Mouse (Mus musculus) adrenal gland, postnatal 25 days (tissue): Measurements from ENCODE around the gene Cdk9. TPM values are rescaled to one million over a fixed set of nuclear protein-coding genes. Genes with fewer than 3 reads are reported as not detected.
A peak's percentile ranks its signal among the peaks of the same experiment; 100 is the strongest.

Experiments used
- DNase-seq: peaks from one replicate; pipeline ENCODE4 v3.0.0; 2021; ENCODE audit warnings: mixed read lengths
- microRNA-seq, 2 experiments: library from miRNA; unstranded; fragments of <30 nt; microRNA quantifications; one replicate each; pipeline ENCODE4 v1.2.0; 2021
- total RNA-seq: library from RNA; stranded (reverse); gene quantifications from 2 replicates; pipeline ENCODE4 v1.2.3, GENCODE M21; 2021

The Cdk9 gene
- total RNA-seq, 1 experiment from 2014 or later, result 96.8 TPM

GRCm38 (mm10) chr2:32673176-32673917 lies 39.5 kb downstream of the Cdk9 start:
- no peak for DNase-seq

GRCm38 (mm10) chr2:32671907-32672595 lies 40.8 kb downstream of the Cdk9 start:
- no peak for DNase-seq

GRCm38 (mm10) chr2:32671147-32671546 lies 41.7 kb downstream of the Cdk9 start:
- no peak for DNase-seq

- DNase-seq, result no peak
Observed at GRCm38 (mm10) chr2:32669876-32670275, 43.0 kb downstream of the Cdk9 start.

- no peak for DNase-seq
Observed at GRCm38 (mm10) chr2:32668176-32668575, 44.7 kb downstream of the Cdk9 start.

GRCm38 (mm10) chr2:32667775-32668174 lies 45.1 kb downstream of the Cdk9 start:
- DNase-seq, result no peak

- no peak for DNase-seq
Observed at GRCm38 (mm10) chr2:32665853-32666252, 47.0 kb downstream of the Cdk9 start.

GRCm38 (mm10) chr2:32665345-32665744 lies 47.5 kb downstream of the Cdk9 start:
- no peak for DNase-seq

GRCm38 (mm10) chr2:32662291-32662690 lies 50.6 kb downstream of the Cdk9 start:
- no peak for DNase-seq

GRCm38 (mm10) chr2:32661509-32662107 lies 51.3 kb downstream of the Cdk9 start:
- peak; percentile 40 for DNase-seq

- no peak for DNase-seq
Observed at GRCm38 (mm10) chr2:32658873-32659272, 54.0 kb downstream of the Cdk9 start.

- DNase-seq, result peak; percentile 47
Observed at GRCm38 (mm10) chr2:32655826-32656225, 57.0 kb downstream of the Cdk9 start.

Small RNA genes within 50 kb of the gene (microRNA-seq; reads per million reads assigned to microRNA genes)
- gene Gm47291 (0 reads per million in 2 experiments), gene Mir2861 (0 to 0.36 reads per million in 2 experiments), gene Mir3960 (0 reads per million in 2 experiments), gene Mir8093 (0 reads per million in 2 experiments)

Other genes with a start within 250 kb of the Cdk9 start
- gene Fam102a, start 177.7 kb downstream of the Cdk9 start, total RNA-seq, result 32.3 and 35.5 TPM in 2 replicates
- 63.7 and 66.8 TPM in 2 replicates for gene Dpm2, start 142.2 kb downstream of the Cdk9 start, total RNA-seq
- gene Pip5kl1, start 138.3 kb downstream of the Cdk9 start, total RNA-seq, result not detected in 2 replicates
- gene 9430097D07Rik, start 137.4 kb downstream of the Cdk9 start, total RNA-seq, result not detected in 2 replicates
- 8.8 and 9.4 TPM in 2 replicates for gene St6galnac4, start 126.0 kb downstream of the Cdk9 start, total RNA-seq
- gene St6galnac6, start 113.4 kb downstream of the Cdk9 start, total RNA-seq, result 48.4 and 56.0 TPM in 2 replicates
- gene Ak1, start 91.3 kb downstream of the Cdk9 start, total RNA-seq, result 43.4 and 61.9 TPM in 2 replicates
- 105 and 106 TPM in 2 replicates for gene Eng, start 66.5 kb downstream of the Cdk9 start, total RNA-seq
- 12.5 and 15.4 TPM in 2 replicates for gene Fpgs, start 8.9 kb downstream of the Cdk9 start, total RNA-seq
- 14.3 and 23.7 TPM in 2 replicates for gene Sh2d3c, start 8.0 kb upstream of the Cdk9 start, total RNA-seq
- gene 6330409D20Rik, start 27.9 kb upstream of the Cdk9 start, total RNA-seq, result not detected in 2 replicates
- 24.7 and 30.8 TPM in 2 replicates for gene Tor2a, start 44.2 kb upstream of the Cdk9 start, total RNA-seq
- 0.15 and 0.24 TPM in 2 replicates for gene Ttc16, start 62.6 kb upstream of the Cdk9 start, total RNA-seq
- gene Ptrh1, start 62.7 kb upstream of the Cdk9 start, total RNA-seq, result 5.7 and 5.9 TPM in 2 replicates
- not detected in 2 replicates for gene Cfap157, start 71.4 kb upstream of the Cdk9 start, total RNA-seq
- gene Stxbp1, start 134.2 kb upstream of the Cdk9 start, total RNA-seq, result 15.6 and 22.2 TPM in 2 replicates
- gene Fam129b, start 163.0 kb upstream of the Cdk9 start, total RNA-seq, result 14.0 and 15.2 TPM in 2 replicates
- gene Rpl12, start 248.5 kb upstream of the Cdk9 start, total RNA-seq, result 133 and 250 TPM in 2 replicates
- gene Lrsam1, start 248.5 kb upstream of the Cdk9 start, total RNA-seq, result 17.4 and 28.7 TPM in 2 replicates